Mouse (Mus musculus): Measurements from ENCODE around the gene Pomgnt1.

The Pomgnt1 gene

GRCm38 (mm10) chr4:116137421-116137996 is 13.9 kb downstream of the Pomgnt1 start:
- no peak for DNase-seq (ENCODE audit: low spot score in 2 of 2)

- DNase-seq (ENCODE audit: low spot score in 2 of 2), result no peak
These were observed 17.3 kb downstream of the Pomgnt1 start for GRCm38 (mm10) chr4:116140801-116141574.

GRCm38 (mm10) chr4:116141736-116142135 is 18.1 kb downstream of the Pomgnt1 start:
- DNase-seq (ENCODE audit: low spot score in 2 of 2), result no peak

GRCm38 (mm10) chr4:116142269-116142668 is 18.6 kb downstream of the Pomgnt1 start:
- DNase-seq (ENCODE audit: low spot score in 2 of 2), result no peak

GRCm38 (mm10) chr4:116143317-116143811 is 19.7 kb downstream of the Pomgnt1 start:
- DNase-seq (ENCODE audit: low spot score in 2 of 2), result no peak

GRCm38 (mm10) chr4:116143891-116144717 is 20.5 kb downstream of the Pomgnt1 start:
- DNase-seq (ENCODE audit: low spot score in 2 of 2), result peak; percentile 40 to 62

DNA sequence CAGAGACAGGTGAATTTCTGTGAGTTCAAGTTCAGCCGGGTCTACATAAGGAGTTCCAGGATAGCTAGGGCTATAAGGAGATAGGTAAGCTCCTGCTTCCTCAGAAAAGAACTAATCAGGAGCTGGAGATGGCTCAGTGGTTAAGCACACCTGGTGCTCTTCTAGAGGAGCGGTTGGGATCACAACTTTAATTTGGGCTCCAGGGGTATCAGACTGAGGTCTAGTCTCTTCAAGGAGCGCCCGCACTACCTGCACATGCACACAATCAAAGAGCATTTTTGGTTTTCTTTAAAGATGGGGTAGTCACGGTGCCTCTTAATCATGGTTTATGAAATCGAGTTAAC is 26.1 kb downstream of the Pomgnt1 start:
- DNase-seq (ENCODE audit: low spot score in 2 of 2), result no peak

DNA sequence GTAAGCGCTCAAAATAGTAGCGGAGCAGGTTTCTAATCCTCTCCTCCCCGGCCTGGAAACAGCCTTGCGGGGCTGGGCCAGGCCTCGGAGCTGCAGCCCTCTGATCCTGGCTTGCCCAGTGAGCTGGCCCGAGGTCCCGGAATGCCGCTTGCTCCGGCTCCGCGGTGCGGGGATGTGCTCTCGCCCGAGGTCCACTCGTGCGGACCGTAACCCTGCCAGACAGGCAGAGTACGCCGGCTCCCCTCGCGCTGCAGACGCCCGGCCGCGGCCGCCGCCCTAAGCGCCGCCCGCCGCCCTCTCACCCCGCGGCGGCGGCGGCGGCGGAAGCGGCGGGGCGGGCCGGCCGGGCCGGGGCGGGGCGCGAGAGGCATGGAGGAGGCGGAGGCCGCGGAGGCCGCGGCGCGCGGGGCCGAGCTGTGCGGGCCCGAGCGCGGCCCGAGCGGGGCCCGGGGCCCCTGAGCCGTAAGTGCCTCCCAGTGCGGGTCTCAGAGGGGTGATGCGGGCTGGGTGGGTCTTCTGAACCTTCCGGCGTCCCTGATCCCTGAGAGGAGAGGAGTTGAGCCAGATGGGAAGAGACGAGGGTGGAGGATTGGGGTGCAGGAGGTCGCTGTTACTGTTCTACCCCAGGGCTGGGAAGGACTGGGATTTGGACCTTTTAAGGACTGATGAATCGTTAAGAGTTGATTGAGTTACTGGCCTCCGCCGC is 26.7 kb downstream of the Pomgnt1 start:
- no peak for DNase-seq (ENCODE audit: low spot score in 2 of 2)

DNA sequence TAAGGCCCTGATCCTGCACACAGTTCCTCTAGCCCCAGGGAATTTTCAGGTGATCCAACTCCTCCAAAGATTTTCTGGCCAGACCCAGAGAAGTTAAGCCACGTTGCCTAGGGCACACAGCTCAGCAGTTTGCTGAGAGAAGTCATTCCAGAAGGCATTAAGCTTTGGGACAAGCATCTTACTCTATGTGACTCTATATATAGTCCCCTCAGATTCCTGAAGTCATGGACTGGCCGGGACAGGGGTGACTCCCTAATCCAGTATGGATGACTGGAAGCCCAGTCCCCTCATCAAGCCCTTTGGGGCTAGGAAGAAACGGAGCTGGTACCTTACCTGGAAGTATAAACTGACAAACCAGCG is 27.2 kb downstream of the Pomgnt1 start:
- DNase-seq (ENCODE audit: low spot score in 2 of 2), result no peak

GRCm38 (mm10) chr4:116151238-116151637 is 27.6 kb downstream of the Pomgnt1 start, which contains the start of gene Lurap1:
Gene Lurap1, minus strand, starts transcription at chr4:116151338.
- DNase-seq (ENCODE audit: low spot score in 2 of 2), result no peak

- no peak for DNase-seq (ENCODE audit: low spot score in 2 of 2)
These were observed 29.1 kb downstream of the Pomgnt1 start for GRCm38 (mm10) chr4:116152702-116153101.

GRCm38 (mm10) chr4:116157882-116158281 is 34.2 kb downstream of the Pomgnt1 start:
- no peak for DNase-seq (ENCODE audit: low spot score in 2 of 2)

GRCm38 (mm10) chr4:116159912-116160311 is 36.3 kb downstream of the Pomgnt1 start:
- DNase-seq (ENCODE audit: low spot score in 2 of 2), result no peak

- peak; percentile 56 to 68 for DNase-seq (ENCODE audit: low spot score in 2 of 2)
These were observed 37.1 kb downstream of the Pomgnt1 start for GRCm38 (mm10) chr4:116160769-116161168.

DNA sequence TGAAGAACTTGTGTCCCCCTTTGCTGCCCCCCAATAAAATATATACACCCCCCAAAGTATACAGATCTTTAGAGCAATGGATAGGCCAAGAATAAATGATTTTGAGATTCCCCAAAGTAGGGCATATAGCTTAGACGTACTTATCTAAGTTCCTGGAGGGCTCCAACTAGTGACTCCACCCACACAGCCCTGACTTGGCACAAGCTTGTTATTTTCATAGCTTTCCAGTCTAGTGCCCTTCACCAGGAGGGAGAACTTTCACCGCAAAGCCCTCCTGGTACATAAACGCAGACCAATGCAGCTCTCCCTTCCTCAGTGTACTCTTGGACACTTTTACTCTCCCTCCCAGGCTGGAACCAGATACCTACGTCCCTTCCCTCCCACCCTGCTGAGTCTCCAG is 38.5 kb downstream of the Pomgnt1 start:
- DNase-seq (ENCODE audit: low spot score in 2 of 2), result no peak

- DNase-seq (ENCODE audit: low spot score in 2 of 2), result no peak
These were observed 41.3 kb downstream of the Pomgnt1 start for GRCm38 (mm10) chr4:116164759-116165554.

- DNase-seq (ENCODE audit: low spot score in 2 of 2), result no peak
These were observed 42.2 kb downstream of the Pomgnt1 start for GRCm38 (mm10) chr4:116165708-116166407.

DNA sequence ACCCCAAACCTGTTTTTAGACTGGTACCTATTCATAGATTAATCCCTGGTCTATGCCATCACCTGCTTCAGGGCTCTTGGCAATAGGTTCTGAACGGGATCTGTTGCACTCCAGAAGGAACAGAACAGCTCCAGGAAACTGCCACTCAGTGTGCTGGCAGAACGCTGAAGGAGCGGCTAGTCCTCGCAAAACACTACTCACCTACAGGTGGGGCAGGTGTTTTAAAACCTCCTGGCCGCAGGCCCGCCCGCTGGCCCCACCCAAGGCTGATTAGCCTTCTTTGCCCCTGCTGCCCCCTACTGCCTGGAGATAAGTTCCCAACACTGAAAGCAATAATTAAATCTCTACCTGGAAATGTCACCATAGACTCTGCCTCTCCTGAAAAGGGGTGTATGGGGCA is 43.8 kb downstream of the Pomgnt1 start, which contains the start of gene Tspan1:
TSS of gene Tspan1 (minus strand) at position 198 of the 400 bp plus-strand sequence.
- no peak for DNase-seq (ENCODE audit: low spot score in 2 of 2)

DNA sequence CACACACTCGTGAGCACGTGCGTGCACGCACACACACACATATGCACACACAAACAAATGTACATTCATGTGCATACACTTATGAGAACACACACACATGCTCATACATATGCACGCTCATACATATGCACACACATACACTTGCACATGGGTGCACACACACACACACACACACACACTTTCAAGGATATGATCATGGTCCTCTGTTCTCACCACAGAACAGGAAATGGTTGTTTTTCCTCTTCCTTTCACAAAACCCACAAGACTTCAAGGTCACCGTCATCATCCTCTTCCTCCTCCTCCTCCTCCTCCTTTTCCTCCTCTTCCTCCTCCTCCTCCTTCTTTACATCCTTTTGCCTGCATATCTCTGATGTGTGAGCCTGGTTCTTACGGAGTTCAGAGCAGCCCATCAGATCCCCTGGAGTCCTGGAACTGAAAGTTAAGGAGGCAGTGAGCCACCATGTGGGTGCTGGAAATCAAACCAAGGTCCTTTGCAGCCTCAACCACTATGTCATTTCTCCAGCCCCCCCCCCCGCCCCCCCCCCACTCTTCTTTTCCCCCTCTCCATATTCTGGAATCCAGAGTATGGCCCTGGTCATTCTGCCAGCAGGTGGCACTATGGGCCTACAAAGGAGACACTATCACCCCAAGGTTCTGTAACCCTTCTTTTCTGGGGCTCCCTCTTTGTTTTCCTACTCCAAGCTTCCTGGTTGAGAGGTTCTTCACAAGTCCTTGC is 45.1 kb downstream of the Pomgnt1 start:
- peak in 1 of 2 experiments; percentile 68 for DNase-seq (ENCODE audit: low spot score in 2 of 2)

DNA sequence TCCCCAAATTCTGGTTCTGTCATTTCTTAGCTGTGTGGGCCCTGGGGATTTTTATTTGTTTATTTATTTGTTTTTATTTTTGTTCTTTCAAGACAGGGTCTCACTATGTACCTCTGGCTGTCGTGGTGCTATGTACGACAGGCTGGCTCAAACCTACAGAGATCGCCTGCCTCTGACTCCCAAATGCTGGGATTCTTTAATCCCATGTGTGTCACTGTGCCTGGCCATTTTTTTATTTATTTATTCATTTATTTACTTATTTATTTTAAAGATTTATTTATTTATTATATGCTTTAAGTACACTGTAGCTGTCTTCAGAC is 45.7 kb downstream of the Pomgnt1 start:
- DNase-seq (ENCODE audit: low spot score in 2 of 2), result no peak

Measured in frontal cortex, postnatal 14 days (tissue).